Mouse (Mus musculus) NIH3T3 (cell line): ENCODE measurements around the gene Lmnb2.

Experiments
- DNase-seq: peaks from one replicate; pipeline ENCODE4 v3.0.0-alpha.2; 2012; ENCODE audit warnings: low read depth

Lmnb2 gene

GRCm38 (mm10) chr10:80917779-80918434, at the start of gene Lmnb2:
Gene Lmnb2, minus strand, starts transcription at chr10:80918245.
- DNase-seq: peak; percentile 88

GRCm38 (mm10) chr10:80967101-80967656, 49.1 kb upstream of the Lmnb2 start:
- DNase-seq: peak; percentile 78

GRCm38 (mm10) chr10:80966296-80966695, 48.3 kb upstream of the Lmnb2 start:
- DNase-seq: peak; percentile 89

- no peak for DNase-seq
Observed at GRCm38 (mm10) chr10:80963031-80963975, 45.3 kb upstream of the Lmnb2 start.

GRCm38 (mm10) chr10:80962585-80962984, 44.5 kb upstream of the Lmnb2 start:
- DNase-seq: peak; percentile 55

- DNase-seq: peak; percentile 74
Observed at GRCm38 (mm10) chr10:80962051-80962472, 44.0 kb upstream of the Lmnb2 start.

GRCm38 (mm10) chr10:80960551-80961508, 42.8 kb upstream of the Lmnb2 start:
- DNase-seq: peak; percentile 78

- DNase-seq: no peak
Observed at GRCm38 (mm10) chr10:80958979-80959637, 41.1 kb upstream of the Lmnb2 start.

GRCm38 (mm10) chr10:80957791-80958190, 39.7 kb upstream of the Lmnb2 start:
- no peak for DNase-seq

- DNase-seq: no peak
Observed at GRCm38 (mm10) chr10:80956901-80957300, 38.9 kb upstream of the Lmnb2 start.

GRCm38 (mm10) chr10:80956385-80956784, 38.3 kb upstream of the Lmnb2 start:
- DNase-seq: no peak

- peak; percentile 91 for DNase-seq
Observed at GRCm38 (mm10) chr10:80955536-80955935, 37.5 kb upstream of the Lmnb2 start.

- peak; percentile 92 for DNase-seq
Observed at GRCm38 (mm10) chr10:80954843-80955242, 36.8 kb upstream of the Lmnb2 start.

GRCm38 (mm10) chr10:80954415-80954814, 36.4 kb upstream of the Lmnb2 start:
- DNase-seq: no peak

GRCm38 (mm10) chr10:80952449-80952848, 34.4 kb upstream of the Lmnb2 start:
- no peak for DNase-seq

- DNase-seq: no peak
Observed at GRCm38 (mm10) chr10:80951761-80952390, 33.8 kb upstream of the Lmnb2 start.

GRCm38 (mm10) chr10:80950314-80950713, 32.3 kb upstream of the Lmnb2 start:
- no peak for DNase-seq

- DNase-seq: no peak
Observed at GRCm38 (mm10) chr10:80949081-80949480, 31.0 kb upstream of the Lmnb2 start.

GRCm38 (mm10) chr10:80948570-80948969, 30.5 kb upstream of the Lmnb2 start:
- peak; percentile 70 for DNase-seq

GRCm38 (mm10) chr10:80947802-80948201, 29.8 kb upstream of the Lmnb2 start:
- DNase-seq: peak; percentile 58
